Mouse (Mus musculus): ENCODE results near the gene Ly6f. TPM values are rescaled to one million over a fixed set of nuclear protein-coding genes. Genes with fewer than 3 reads are reported as not detected.

Gene Ly6f
- polyA plus RNA-seq, 1 experiment from 2014 or later = 3.5 TPM

GRCm38 (mm10) chr15:75265863-75266262, 2.4 kb upstream of the Ly6f start:
- Histone ChIP-seq H3K27ac (ENCODE audit: low read depth, low read length) (no peak overlapping the region), H3K27me3 (replicated peaks; ENCODE audit: control insufficient read depth, insufficient read depth, low read length) (no peaks in the 10 kb centered on the region), H3K36me3 (ENCODE audit: control insufficient read depth, insufficient read depth) (no peaks in the 10 kb centered on the region), H3K4me1 (replicated peaks; ENCODE audit: control insufficient read depth, insufficient read depth, low read length) (0 out of 2 replicates have a peak, but pooled peaks cover 3% of the 10 kb centered on the region), H3K9ac (ENCODE audit: low read depth, low read length) (no peak overlapping the region), H3K4me2 (replicated peaks; ENCODE audit: low read depth) (no peak overlapping the region), H3K4me3 (ENCODE audit: low read depth, low read length) (no peak overlapping the region), H3K9me3 (ENCODE audit: control insufficient read depth) (no peaks in the 10 kb centered on the region)
- ATAC-seq = no peak
- TF ChIP-seq CTCF (IDR thresholded peaks at IDR 0.05; ENCODE audit: low read depth) = peak; percentile 34

- no peaks in the 10 kb centered on the region for H3K36me3 ChIP-seq (ENCODE audit: control insufficient read depth, insufficient read depth)
- H3K4me3 ChIP-seq (ENCODE audit: low read depth, low read length) = no peak overlapping the region
- H3K27ac ChIP-seq (ENCODE audit: low read depth, low read length) = no peak overlapping the region
- H3K4me2 ChIP-seq (replicated peaks; ENCODE audit: low read depth) = no peak overlapping the region
- no peaks in the 10 kb centered on the region for H3K27me3 ChIP-seq (replicated peaks; ENCODE audit: control insufficient read depth, insufficient read depth, low read length)
- H3K9me3 ChIP-seq (ENCODE audit: control insufficient read depth) = no peaks in the 10 kb centered on the region
- ATAC-seq = no peak
- no peak for TF ChIP-seq CTCF (IDR thresholded peaks at IDR 0.05; ENCODE audit: low read depth)
- WGBS = 74% methylated on average over 1 of the region's 1 CpGs
- 0 out of 2 replicates have a peak, but pooled peaks cover 3% of the 10 kb centered on the region for H3K4me1 ChIP-seq (replicated peaks; ENCODE audit: control insufficient read depth, insufficient read depth, low read length)
- H3K9ac ChIP-seq (ENCODE audit: low read depth, low read length) = no peak overlapping the region
Observed at GRCm38 (mm10) chr15:75266626-75267025, 1.6 kb upstream of the Ly6f start.

GRCm38 (mm10) chr15:75268916-75269829, 952 bp downstream of the Ly6f start:
- H3K27me3 ChIP-seq (replicated peaks; ENCODE audit: control insufficient read depth, insufficient read depth, low read length) = no peaks in the 10 kb centered on the region
- TF ChIP-seq CTCF (IDR thresholded peaks at IDR 0.05; ENCODE audit: low read depth) = no peak

DNA sequence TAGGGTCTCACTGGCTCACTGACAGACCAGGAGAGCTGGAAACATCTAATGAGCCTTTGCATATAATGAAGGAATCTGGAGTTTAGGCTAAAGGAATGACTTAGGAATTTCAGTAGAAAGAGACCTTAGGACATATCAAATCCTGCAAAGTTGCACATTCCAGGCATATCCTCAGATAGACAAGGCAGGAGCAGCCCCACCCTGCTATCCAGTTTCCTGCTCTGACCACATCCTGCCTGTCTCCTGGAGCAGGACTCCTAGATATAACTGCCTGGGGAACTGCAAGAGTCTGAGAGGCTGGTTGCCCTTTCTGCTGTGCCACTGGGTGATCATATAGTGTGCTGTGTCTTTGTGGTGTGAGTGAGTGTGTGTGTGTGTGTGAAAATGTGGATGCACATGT, 1.9 kb downstream of the Ly6f start:
- Histone ChIP-seq H3K4me3 (ENCODE audit: low read depth, low read length) (no peak overlapping the region), H3K27ac (ENCODE audit: low read depth, low read length) (no peak overlapping the region), H3K9ac (ENCODE audit: low read depth, low read length) (no peak overlapping the region), H3K9me3 (ENCODE audit: control insufficient read depth) (no peaks in the 10 kb centered on the region), H3K4me1 (replicated peaks; ENCODE audit: control insufficient read depth, insufficient read depth, low read length) (0 out of 2 replicates have a peak, but pooled peaks cover 3% of the 10 kb centered on the region), H3K36me3 (ENCODE audit: control insufficient read depth, insufficient read depth) (no peaks in the 10 kb centered on the region), H3K4me2 (replicated peaks; ENCODE audit: low read depth) (no peak overlapping the region), H3K27me3 (replicated peaks; ENCODE audit: control insufficient read depth, insufficient read depth, low read length) (no peaks in the 10 kb centered on the region)
- no peak for TF ChIP-seq CTCF (IDR thresholded peaks at IDR 0.05; ENCODE audit: low read depth)
- ATAC-seq = peak; percentile 41; the same call in 1 of the 2 replicates

More at GRCm38 (mm10) chr15:75268916-75269829, 952 bp downstream of the Ly6f start:
- Histone ChIP-seq H3K27ac (ENCODE audit: low read depth, low read length) (0 out of 2 replicates have a peak overlapping the region, but pooled peaks have one; percentile 7), H3K9me3 (ENCODE audit: control insufficient read depth) (no peaks in the 10 kb centered on the region), H3K4me2 (replicated peaks; ENCODE audit: low read depth) (no peak overlapping the region), H3K4me1 (replicated peaks; ENCODE audit: control insufficient read depth, insufficient read depth, low read length) (0 out of 2 replicates have a peak, but pooled peaks cover 3% of the 10 kb centered on the region), H3K9ac (ENCODE audit: low read depth, low read length) (no peak overlapping the region), H3K4me3 (ENCODE audit: low read depth, low read length) (no peak overlapping the region), H3K36me3 (ENCODE audit: control insufficient read depth, insufficient read depth) (no peaks in the 10 kb centered on the region)
- ATAC-seq = peak; percentile 81
- WGBS = 55% methylated on average over 5 of the region's 5 CpGs

DNA sequence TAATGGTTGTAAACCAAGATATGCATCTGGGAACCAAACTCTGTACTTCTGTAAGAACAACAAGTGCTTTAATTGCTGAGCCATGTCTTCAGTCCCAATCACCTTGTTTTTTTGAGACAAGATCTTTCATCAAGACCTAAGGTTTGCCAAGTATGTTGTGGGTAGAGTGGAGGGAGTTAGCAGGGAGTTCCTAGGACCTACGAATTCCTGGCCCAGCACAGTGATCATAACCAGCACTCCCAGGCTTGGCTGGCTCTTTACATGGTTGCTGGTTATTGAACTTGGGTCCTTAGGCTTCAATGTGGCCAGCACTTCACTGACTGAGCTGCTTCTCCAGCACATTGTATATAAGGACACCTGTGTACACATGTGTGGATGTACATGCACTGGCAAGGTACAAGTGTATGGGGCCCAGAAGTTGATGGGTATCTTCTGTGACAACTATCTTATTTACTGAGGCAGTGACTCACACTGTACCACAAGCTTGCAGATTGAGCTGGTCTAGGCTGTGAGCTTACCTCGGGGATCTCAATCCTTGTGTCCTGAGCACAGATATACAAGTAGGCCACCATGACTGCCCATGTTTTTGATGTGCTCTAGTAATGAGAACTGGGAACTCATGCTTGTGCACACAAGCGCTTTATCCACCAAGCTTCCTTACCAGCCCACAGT, 2.6 kb downstream of the Ly6f start:
- H3K4me3 ChIP-seq (ENCODE audit: low read depth, low read length) = no peak overlapping the region
- no peak overlapping the region for H3K27ac ChIP-seq (ENCODE audit: low read depth, low read length)
- no peaks in the 10 kb centered on the region for H3K27me3 ChIP-seq (replicated peaks; ENCODE audit: control insufficient read depth, insufficient read depth, low read length)
- ATAC-seq = no peak
- no peak overlapping the region for H3K9ac ChIP-seq (ENCODE audit: low read depth, low read length)
- 0 out of 2 replicates have a peak, but pooled peaks cover 3% of the 10 kb centered on the region for H3K4me1 ChIP-seq (replicated peaks; ENCODE audit: control insufficient read depth, insufficient read depth, low read length)
- H3K4me2 ChIP-seq (replicated peaks; ENCODE audit: low read depth) = no peak overlapping the region
- WGBS = 74% methylated on average over 3 of the region's 3 CpGs
- no peaks in the 10 kb centered on the region for H3K36me3 ChIP-seq (ENCODE audit: control insufficient read depth, insufficient read depth)
- no peaks in the 10 kb centered on the region for H3K9me3 ChIP-seq (ENCODE audit: control insufficient read depth)
- TF ChIP-seq CTCF (IDR thresholded peaks at IDR 0.05; ENCODE audit: low read depth) = no peak

GRCm38 (mm10) chr15:75271426-75271825, 3.2 kb downstream of the Ly6f start:
- no peak for ATAC-seq
- H3K36me3 ChIP-seq (ENCODE audit: control insufficient read depth, insufficient read depth) = no peaks in the 10 kb centered on the region
- no peak overlapping the region for H3K27ac ChIP-seq (ENCODE audit: low read depth, low read length)
- no peaks in the 10 kb centered on the region for H3K27me3 ChIP-seq (replicated peaks; ENCODE audit: control insufficient read depth, insufficient read depth, low read length)
- no peak overlapping the region for H3K4me2 ChIP-seq (replicated peaks; ENCODE audit: low read depth)
- 0 out of 2 replicates have a peak, but pooled peaks cover 3% of the 10 kb centered on the region for H3K4me1 ChIP-seq (replicated peaks; ENCODE audit: control insufficient read depth, insufficient read depth, low read length)
- no peak for TF ChIP-seq CTCF (IDR thresholded peaks at IDR 0.05; ENCODE audit: low read depth)
- no peak overlapping the region for H3K4me3 ChIP-seq (ENCODE audit: low read depth, low read length)
- WGBS = 44% methylated on average over 1 of the region's 1 CpGs
- no peaks in the 10 kb centered on the region for H3K9me3 ChIP-seq (ENCODE audit: control insufficient read depth)
- no peak overlapping the region for H3K9ac ChIP-seq (ENCODE audit: low read depth, low read length)
